Mouse (Mus musculus): Measurements from ENCODE around the gene Phactr2. TPM values are rescaled to one million over a fixed set of nuclear protein-coding genes. Genes with fewer than 3 reads are reported as not detected.
A peak's percentile ranks its signal among the peaks of the same experiment; 100 is the strongest.
"Not testable (repeated sequence)": the region's sequence is repeated elsewhere in the genome, so short reads cannot be mapped to it uniquely, and the experiment has no call there.

Phactr2 gene
- total RNA-seq, 2 experiments from 2014 or later = 17.6 to 19.4 TPM

DNA sequence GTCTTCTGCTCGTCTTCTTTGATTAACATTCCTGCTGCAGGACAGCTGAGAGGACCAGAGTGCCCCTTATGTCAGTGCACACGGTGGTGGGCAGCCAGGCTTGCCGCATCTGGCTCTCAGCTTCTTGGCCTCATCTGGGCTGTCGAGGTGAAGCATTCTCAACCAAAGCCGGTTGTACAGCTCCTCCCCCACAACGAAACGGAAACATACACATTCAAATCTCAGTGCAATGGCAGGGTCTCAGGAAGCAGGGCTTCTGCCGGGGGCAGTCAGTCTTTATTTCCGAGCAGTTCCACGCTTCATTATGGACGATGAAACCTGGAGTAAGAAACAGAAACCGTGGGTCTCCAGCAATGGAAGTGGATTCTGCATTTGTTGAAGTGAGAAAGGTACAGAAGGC lies 260.3 kb downstream of the Phactr2 start:
- no peak for DNase-seq (ENCODE audit: low spot score)

- DNase-seq (ENCODE audit: low spot score) = no peak
Observed at GRCm38 (mm10) chr10:13212829-13213228, 261.4 kb downstream of the Phactr2 start.

DNA sequence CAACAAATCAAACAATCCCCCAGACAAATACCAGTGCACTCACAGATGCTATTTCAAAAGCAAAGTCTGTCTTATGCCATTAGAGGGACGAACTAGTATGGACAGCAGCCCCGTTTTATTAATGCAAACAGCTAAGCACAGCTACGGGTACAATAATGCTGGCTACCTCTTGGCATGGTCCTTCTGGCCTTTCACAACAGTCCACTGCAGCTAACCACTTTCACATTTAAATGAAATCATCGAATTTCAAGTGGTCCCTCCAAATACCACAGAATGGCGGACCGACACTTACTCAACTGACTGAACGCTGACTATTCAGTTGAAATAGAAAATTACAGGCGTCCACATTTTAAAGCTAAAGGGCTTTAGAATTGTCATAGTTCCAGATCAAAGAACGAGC lies 261.9 kb downstream of the Phactr2 start:
- no peak for DNase-seq (ENCODE audit: low spot score)

- no peak for DNase-seq (ENCODE audit: low spot score)
Observed at GRCm38 (mm10) chr10:13209930-13210637, 264.1 kb downstream of the Phactr2 start.

- DNase-seq (ENCODE audit: low spot score) = no peak
Observed at GRCm38 (mm10) chr10:13209506-13209905, 264.7 kb downstream of the Phactr2 start.

DNA sequence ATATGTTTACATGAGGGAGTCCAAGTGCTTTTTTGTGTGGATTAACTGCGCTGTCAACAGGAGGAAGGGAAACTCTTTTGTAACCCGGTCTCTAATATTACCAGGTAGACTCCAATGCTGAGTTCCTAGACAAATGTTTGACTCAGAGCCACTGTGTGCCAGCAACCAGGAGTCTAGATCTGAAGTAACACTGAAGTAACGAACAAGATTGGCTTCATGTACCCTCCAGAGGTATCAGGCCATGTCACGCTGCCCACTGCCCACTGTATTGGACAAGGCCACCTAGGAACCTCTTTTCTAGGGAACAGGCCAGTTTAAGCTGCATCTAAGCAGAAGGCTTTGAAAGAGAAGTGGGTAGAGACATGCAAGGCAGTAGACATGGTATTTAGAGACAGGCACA lies 265.2 kb downstream of the Phactr2 start:
- no peak for DNase-seq (ENCODE audit: low spot score)

GRCm38 (mm10) chr10:13201741-13202293 lies 272.4 kb downstream of the Phactr2 start:
- DNase-seq (ENCODE audit: low spot score) = no peak

DNA sequence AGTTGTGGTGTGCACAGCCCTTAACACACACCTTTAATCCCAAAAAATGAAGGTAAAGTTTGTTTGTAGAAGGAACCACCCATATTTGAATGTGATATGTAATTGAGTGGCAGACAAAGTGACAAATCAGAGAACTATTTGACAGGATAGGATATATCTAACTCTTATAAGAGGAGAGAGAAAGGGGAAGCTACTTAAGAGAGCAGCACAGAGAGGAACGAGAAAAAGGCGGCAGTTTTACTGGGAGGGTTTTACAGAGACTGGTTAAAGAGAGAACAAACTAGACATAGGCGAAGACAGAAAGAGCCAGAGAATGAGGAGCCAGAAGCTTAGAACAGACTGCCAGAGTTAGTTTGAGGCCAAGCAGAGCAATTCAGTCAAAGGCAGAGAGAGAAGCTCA lies 273.4 kb downstream of the Phactr2 start:
- DNase-seq (ENCODE audit: low spot score) = no peak

GRCm38 (mm10) chr10:13199234-13199633 lies 275.0 kb downstream of the Phactr2 start:
- no peak for DNase-seq (ENCODE audit: low spot score)

GRCm38 (mm10) chr10:13196872-13197507 lies 277.2 kb downstream of the Phactr2 start:
- DNase-seq (ENCODE audit: low spot score) = no peak

- not testable (repeated sequence) for DNase-seq (ENCODE audit: low spot score)
Observed at GRCm38 (mm10) chr10:13193496-13193895, 280.7 kb downstream of the Phactr2 start.

DNA sequence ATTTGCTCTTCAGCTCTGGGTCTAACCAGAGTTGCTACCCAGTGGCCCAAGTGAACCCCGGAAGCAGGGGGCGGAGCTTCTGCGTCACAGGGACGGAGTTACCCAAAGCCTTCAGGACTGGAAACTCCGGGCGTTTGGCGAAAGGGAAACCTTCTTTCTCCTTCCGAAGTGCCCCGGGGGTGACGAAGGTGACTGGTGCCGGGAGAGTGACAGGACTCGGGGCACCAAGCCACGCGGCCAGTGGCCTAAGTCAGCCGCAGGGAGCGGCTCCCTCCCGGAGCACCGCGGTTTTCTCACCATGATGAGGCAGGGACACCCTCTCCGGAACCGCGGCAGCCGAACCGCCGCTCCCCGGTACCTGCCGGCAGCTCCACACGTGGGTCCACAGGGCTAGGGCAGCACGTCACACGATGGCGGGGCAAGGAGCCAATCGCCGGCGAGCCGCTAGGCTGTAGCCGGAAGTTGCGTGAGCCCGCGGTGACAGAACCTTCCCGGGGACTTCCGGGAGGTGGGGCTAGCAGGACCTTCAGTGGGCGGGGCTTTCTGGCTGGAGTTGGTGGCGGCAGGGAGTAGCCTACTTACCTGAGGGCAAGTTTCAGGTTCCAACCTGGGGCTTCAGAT lies 281.4 kb downstream of the Phactr2 start, which contains the start of gene Ltv1:
Ltv1 (minus strand) TSS at position 438 of the 621 bp plus-strand sequence.
- DNase-seq (ENCODE audit: low spot score) = peak; percentile 96

GRCm38 (mm10) chr10:13189881-13190280 lies 284.3 kb downstream of the Phactr2 start:
- DNase-seq (ENCODE audit: low spot score) = no peak

GRCm38 (mm10) chr10:13186754-13187153 lies 287.5 kb downstream of the Phactr2 start:
- no peak for DNase-seq (ENCODE audit: low spot score)

DNA sequence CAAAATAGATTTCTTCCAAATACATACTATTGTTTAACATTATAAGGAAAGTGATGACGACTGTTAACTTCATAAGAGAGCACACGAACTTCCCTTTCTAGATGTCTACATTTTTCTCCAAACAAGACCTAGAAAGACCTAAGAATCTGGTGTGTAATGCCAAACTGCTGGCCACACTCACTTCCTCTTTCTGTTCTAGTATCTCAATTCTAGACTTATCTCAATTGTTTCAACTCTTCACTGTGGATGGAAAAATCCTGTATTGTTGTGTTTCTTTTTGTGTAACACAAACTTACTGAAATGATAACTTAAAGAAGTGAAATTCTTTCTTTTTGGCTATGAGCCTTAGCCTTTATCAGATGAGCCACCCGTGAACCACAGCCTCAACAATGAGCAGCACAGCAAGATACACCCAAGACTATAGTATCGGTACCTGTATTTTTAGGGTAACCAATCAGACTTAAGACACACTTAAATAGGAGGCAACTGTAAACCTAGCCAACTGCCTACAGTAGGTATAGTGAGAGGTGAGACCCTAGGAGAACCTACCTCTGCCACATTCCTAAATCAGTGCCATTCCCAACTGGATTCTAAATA lies 289.9 kb downstream of the Phactr2 start:
- no peak for DNase-seq (ENCODE audit: low spot score)

DNA sequence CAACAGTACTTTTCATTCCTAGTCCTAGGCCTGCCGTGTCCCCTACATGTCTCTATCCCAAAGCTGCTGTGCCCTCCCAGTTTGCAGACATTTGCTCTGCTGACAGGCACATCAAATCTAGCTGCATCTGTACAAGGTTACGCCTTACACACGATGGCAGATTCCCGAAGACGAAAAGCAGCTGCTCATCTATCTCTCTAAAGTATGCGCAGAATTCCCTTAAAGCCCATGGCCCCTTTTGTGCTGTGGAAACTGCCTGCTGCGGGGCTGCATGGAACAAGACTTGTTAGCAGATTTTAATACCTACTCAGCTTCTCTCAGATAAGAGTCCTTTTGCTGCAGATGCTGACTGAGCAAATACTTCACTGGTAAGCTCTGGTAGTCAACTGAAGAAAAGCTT lies 294.0 kb downstream of the Phactr2 start:
- DNase-seq (ENCODE audit: low spot score) = no peak

DNA sequence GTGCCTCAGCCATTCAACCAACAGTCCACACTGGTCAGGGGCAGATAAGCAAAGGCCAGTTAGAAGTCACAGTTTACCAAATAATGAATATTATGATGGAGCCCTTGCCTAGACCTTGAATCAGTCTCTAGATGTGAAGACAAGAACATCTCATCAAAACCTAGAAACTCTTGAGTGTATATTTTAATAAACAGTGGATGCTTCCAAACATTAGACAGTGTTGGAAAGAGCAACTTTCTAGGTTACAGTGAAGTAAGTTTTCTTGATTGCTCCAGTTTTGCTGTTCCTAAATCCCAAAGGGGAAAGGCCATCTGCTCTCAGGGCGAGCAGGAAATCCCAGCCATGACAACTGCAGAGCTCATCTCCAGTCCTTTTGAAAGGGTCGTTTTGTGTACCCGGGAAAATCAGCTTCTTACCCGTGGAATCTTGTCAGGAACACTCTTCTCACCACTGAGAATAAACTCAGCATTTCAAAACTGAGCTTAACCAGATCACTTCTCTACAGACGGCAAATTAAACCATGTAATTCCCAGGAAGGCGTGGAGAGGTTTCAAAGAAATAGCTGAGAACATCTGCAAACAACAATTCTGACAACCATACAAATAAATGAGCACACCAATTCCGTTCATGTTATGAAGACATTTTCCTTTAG lies 296.1 kb downstream of the Phactr2 start, which contains the start of gene Zc2hc1b:
Zc2hc1b (minus strand) TSS at position 51 of the 652 bp plus-strand sequence.
- DNase-seq (ENCODE audit: low spot score) = no peak

DNA sequence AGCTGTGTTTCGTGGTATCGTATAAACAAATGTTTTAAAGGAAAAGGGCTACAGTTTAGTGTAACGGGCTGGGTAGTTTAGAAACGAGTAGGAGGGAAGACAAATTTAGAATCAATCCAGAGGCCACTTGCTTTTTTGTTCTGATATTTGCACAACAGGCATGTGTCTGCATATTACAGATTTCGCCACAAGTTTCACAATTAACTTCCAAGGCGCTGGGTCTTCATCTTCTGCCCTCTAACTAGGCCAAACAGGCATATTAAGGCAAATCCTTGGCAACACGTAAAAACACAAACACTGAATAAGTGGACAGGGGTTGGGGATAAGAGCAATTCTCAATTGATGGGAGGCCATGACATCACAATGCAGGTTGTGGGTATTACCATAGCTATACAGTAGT lies 298.3 kb downstream of the Phactr2 start:
- DNase-seq (ENCODE audit: low spot score) = no peak

DNA sequence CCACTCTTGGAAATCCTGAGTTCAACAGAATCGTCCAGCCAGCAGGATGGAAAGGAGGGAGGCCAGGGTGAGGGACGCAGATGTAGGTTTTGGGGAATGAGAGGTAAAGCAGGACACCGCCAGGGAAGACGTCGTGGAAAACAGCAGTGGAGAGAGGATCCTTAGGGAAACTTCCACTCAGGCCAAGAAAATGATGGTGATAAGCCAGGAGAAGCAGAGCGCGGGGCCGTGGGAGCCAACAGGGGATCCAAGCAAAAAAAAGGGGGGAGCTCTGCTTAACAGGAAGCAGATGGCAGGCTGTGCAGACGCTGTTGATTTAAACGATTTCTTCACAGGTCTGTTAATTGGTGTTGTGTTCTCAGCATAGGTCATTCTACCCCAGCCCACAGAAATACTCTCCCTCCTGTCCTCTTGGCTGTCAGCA lies 301.4 kb downstream of the Phactr2 start:
- DNase-seq (ENCODE audit: low spot score) = no peak

GRCm38 (mm10) chr10:13171461-13171860 lies 302.8 kb downstream of the Phactr2 start:
- no peak for DNase-seq (ENCODE audit: low spot score)

- DNase-seq (ENCODE audit: low spot score) = no peak
Observed at GRCm38 (mm10) chr10:13170739-13171448, 303.3 kb downstream of the Phactr2 start.
